Mouse (Mus musculus) embryonic facial prominence, embryonic 12.5 days (tissue): ENCODE measurements around the gene Gpa33. TPM values are rescaled to one million over a fixed set of nuclear protein-coding genes. Genes with fewer than 3 reads are reported as not detected.

Source experiments
- ATAC-seq: fragments of 200-750 bp; cut with Nextera tagmentation; 2 replicates; pipeline ENCODE4 v1.8.0; 2017; ENCODE audit not compliant: insufficient number of reproducible peaks, insufficient read depth, low FRiP score, low TSS enrichment
- H3K27ac ChIP-seq: fragments of 300-500 bp; sonication (generic); 2 replicates; pipeline ENCODE4 v1.5.1; 2016; ENCODE audit warnings: mild to moderate bottlenecking
- H3K27me3 ChIP-seq: fragments of 300-500 bp; sonication (generic); 2 replicates; pipeline ENCODE4 v1.6.1; 2016; ENCODE audit warnings: mild to moderate bottlenecking, moderate library complexity
- H3K36me3 ChIP-seq: fragments of 300-500 bp; sonication (generic); 2 replicates; pipeline ENCODE4 v1.6.1; 2016; ENCODE audit warnings: mild to moderate bottlenecking
- H3K4me1 ChIP-seq: fragments of 300-500 bp; sonication (generic); 2 replicates; pipeline ENCODE4 v1.6.1; 2016
- H3K4me2 ChIP-seq: fragments of 300-500 bp; sonication (generic); replicated peaks from 2 replicates; pipeline ENCODE4 v1.6.1; 2016; ENCODE audit warnings: mild to moderate bottlenecking, moderate library complexity
- H3K4me3 ChIP-seq: fragments of 300-500 bp; sonication (generic); 2 replicates; pipeline ENCODE4 v1.5.1; 2016; ENCODE audit warnings: mild to moderate bottlenecking
- H3K9ac ChIP-seq: fragments of 300-500 bp; sonication (generic); 2 replicates; pipeline ENCODE4 v1.6.1; 2016; ENCODE audit warnings: mild to moderate bottlenecking, moderate library complexity
- H3K9me3 ChIP-seq: fragments of 300-500 bp; sonication (generic); 2 replicates; pipeline ENCODE4 v1.6.1; 2016; ENCODE audit warnings: mild to moderate bottlenecking, moderate library complexity
- WGBS: fragments of 180-500 bp; shearing (Covaris S2); methylation state at CpG from one replicate; pipeline ENCODE4 v1.1.7; 2016; 5-methylcytosine and 5-hydroxymethylcytosine counted together
- polyA plus RNA-seq: library from polyadenylated mRNA; unstranded; fragments of >200 nt; fragmentation: Nextera tagmentation; extraction: Ambion mirVana; gene quantifications from 2 replicates; pipeline ENCODE4 v1.2.1, GENCODE M21; 2016

The Gpa33 gene
- polyA plus RNA-seq, 1 experiment from 2014 or later = 0.26 TPM

DNA sequence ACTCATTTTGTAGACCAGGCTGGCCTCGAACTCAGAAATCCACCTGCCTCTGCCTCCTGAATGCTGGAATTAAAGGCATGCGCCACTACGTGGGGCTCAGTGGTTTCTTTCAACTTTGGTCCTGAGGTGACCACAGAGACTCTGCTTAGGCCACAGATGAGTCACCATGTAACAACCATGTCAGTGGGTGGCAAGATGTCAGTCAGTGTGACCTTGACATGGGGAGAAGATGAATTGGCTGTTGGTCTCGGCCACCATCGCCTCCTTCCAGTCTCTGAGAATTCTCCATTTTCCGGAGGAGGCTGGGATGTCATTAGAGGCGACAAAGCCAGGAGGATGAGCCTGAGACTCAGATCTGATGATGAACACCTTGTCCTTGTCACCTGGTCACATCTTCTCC is 39.7 kb downstream of the Gpa33 start:
- Histone ChIP-seq H3K4me2 (no peak overlapping the region), H3K9me3 (no peaks in the 10 kb centered on the region), H3K27me3 (no peaks in the 10 kb centered on the region), H3K4me1 (no peaks in the 10 kb centered on the region), H3K9ac (no peak overlapping the region), H3K27ac (no peak overlapping the region), H3K36me3 (no peaks in the 10 kb centered on the region), H3K4me3 (no peak overlapping the region)
- WGBS = 87% methylated on average over 7 of the region's 7 CpGs
- no peak for ATAC-seq

- 93% methylated on average over 12 of the region's 12 CpGs for WGBS
- no peak for ATAC-seq
- Histone ChIP-seq H3K9me3 (no peaks in the 10 kb centered on the region), H3K27me3 (no peaks in the 10 kb centered on the region), H3K36me3 (no peaks in the 10 kb centered on the region), H3K4me3 (no peak overlapping the region), H3K9ac (no peak overlapping the region), H3K4me2 (no peak overlapping the region), H3K27ac (no peak overlapping the region), H3K4me1 (no peaks in the 10 kb centered on the region)
These were observed 40.8 kb downstream of the Gpa33 start for GRCm38 (mm10) chr1:166170852-166171251.

- Histone ChIP-seq H3K27me3 (no peaks in the 10 kb centered on the region), H3K4me1 (no peaks in the 10 kb centered on the region), H3K9ac (no peak overlapping the region), H3K27ac (no peak overlapping the region), H3K4me3 (no peak overlapping the region), H3K9me3 (no peaks in the 10 kb centered on the region), H3K4me2 (no peak overlapping the region), H3K36me3 (no peaks in the 10 kb centered on the region)
- 87% methylated on average over 3 of the region's 3 CpGs for WGBS
- no peak for ATAC-seq
These were observed 43.0 kb downstream of the Gpa33 start for GRCm38 (mm10) chr1:166172992-166173391.

- H3K4me3 ChIP-seq = no peak overlapping the region
- no peaks in the 10 kb centered on the region for H3K4me1 ChIP-seq
- H3K27ac ChIP-seq = no peak overlapping the region
- no peaks in the 10 kb centered on the region for H3K9me3 ChIP-seq
- 78% methylated on average over 9 of the region's 9 CpGs for WGBS
- H3K36me3 ChIP-seq = no peaks in the 10 kb centered on the region
- H3K4me2 ChIP-seq = no peak overlapping the region
- ATAC-seq = no peak
- H3K9ac ChIP-seq = no peak overlapping the region
- no peaks in the 10 kb centered on the region for H3K27me3 ChIP-seq
These were observed 43.6 kb downstream of the Gpa33 start for GRCm38 (mm10) chr1:166173621-166174020.

DNA sequence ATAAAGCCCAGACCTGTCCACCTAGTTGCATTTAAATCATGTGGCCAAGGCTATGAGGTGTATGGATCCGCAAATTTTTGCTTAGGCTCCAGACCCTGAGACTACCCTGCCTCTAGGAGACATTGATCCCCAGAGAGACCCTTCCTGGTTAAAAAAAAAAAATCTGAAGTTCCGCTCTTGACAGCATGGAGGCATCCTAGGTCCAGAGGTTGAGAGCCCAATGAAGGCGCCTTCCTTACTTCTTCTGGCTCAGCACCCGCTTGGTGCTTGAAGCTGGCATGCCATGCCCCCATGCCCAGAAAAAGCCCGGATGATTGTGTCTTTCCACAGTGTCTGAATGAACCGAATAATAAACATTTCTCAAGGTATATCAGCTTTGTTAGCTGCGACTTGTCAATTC is 51.5 kb downstream of the Gpa33 start:
- Histone ChIP-seq H3K4me2 (no peak overlapping the region), H3K9me3 (no peaks in the 10 kb centered on the region), H3K27me3 (no peaks in the 10 kb centered on the region), H3K27ac (no peak overlapping the region), H3K4me3 (no peak overlapping the region), H3K4me1 (no peaks in the 10 kb centered on the region), H3K36me3 (no peaks in the 10 kb centered on the region), H3K9ac (no peak overlapping the region)
- ATAC-seq = no peak
- 86% methylated on average over 7 of the region's 7 CpGs for WGBS

- Histone ChIP-seq H3K4me3 (no peak overlapping the region), H3K4me2 (no peak overlapping the region), H3K27ac (no peak overlapping the region), H3K27me3 (no peaks in the 10 kb centered on the region), H3K4me1 (no peaks in the 10 kb centered on the region), H3K9ac (no peak overlapping the region), H3K9me3 (no peaks in the 10 kb centered on the region), H3K36me3 (no peaks in the 10 kb centered on the region)
- ATAC-seq = no peak
- 77% methylated on average over 10 of the region's 10 CpGs for WGBS
These were observed 53.1 kb downstream of the Gpa33 start for GRCm38 (mm10) chr1:166182952-166183627.

DNA sequence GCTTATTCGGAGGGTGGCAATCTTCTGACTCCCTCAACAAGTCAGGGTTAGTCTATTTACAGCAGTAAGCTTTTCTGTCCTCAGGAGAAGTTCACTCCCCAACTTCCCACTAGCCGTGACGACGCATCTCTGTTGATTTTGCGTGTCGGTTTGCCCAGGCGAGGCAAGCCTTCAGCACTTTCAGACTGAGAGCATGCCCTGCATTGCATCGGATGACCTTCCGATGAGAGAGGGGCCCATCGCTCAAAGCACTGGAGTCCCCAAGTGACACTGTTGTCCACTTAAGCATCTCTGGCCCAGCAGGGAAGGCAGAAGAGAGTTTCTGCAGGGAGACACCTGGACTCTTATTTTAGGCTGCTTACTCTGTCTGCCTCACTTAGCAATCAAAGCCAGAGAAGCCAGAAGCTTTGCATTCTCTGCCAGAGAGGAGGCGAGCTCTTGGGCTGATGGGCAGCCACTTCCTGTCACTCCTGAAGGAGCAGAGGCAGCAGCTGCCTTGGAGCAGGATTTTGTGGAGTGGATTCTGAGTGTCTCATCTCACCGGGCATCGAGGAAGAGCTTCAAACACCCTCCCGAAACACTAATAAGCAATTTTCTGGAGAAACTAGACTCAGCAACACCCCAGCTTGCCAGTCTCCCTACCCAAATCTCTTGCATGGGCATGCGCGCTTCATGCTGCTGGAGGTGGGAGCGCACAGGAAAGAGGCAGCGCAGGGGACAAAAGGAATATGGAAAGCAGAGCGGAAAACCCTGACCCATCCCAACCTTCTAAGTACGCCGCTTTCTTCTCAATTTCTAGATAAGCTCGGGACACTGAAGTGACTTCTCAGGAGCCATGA is 54.6 kb downstream of the Gpa33 start:
- 80% methylated on average over 22 of the region's 22 CpGs for WGBS
- no peaks in the 10 kb centered on the region for H3K9me3 ChIP-seq
- no peak overlapping the region for H3K9ac ChIP-seq

GRCm38 (mm10) chr1:166185357-166185756 is 55.3 kb downstream of the Gpa33 start:
- Histone ChIP-seq H3K36me3 (no peaks in the 10 kb centered on the region), H3K9ac (no peak overlapping the region), H3K4me2 (no peak overlapping the region), H3K4me1 (no peaks in the 10 kb centered on the region), H3K4me3 (no peak overlapping the region), H3K27ac (no peak overlapping the region), H3K9me3 (no peaks in the 10 kb centered on the region), H3K27me3 (no peaks in the 10 kb centered on the region)
- no peak for ATAC-seq
- WGBS = 92% methylated on average over 5 of the region's 5 CpGs

More for the DNA sequence above, 54.6 kb downstream of the Gpa33 start:
- Histone ChIP-seq H3K4me2 (no peak overlapping the region), H3K4me1 (no peaks in the 10 kb centered on the region), H3K36me3 (no peaks in the 10 kb centered on the region), H3K27ac (no peak overlapping the region), H3K4me3 (no peak overlapping the region), H3K27me3 (no peaks in the 10 kb centered on the region)
- no peak for ATAC-seq

- Histone ChIP-seq H3K4me1 (no peaks in the 10 kb centered on the region), H3K9ac (no peak overlapping the region), H3K27me3 (no peaks in the 10 kb centered on the region), H3K27ac (no peak overlapping the region), H3K36me3 (no peaks in the 10 kb centered on the region), H3K4me3 (no peak overlapping the region), H3K4me2 (no peak overlapping the region), H3K9me3 (no peaks in the 10 kb centered on the region)
- no peak for ATAC-seq
- WGBS = 74% methylated on average over 4 of the region's 4 CpGs
These were observed 59.8 kb downstream of the Gpa33 start for GRCm38 (mm10) chr1:166189821-166190220.

DNA sequence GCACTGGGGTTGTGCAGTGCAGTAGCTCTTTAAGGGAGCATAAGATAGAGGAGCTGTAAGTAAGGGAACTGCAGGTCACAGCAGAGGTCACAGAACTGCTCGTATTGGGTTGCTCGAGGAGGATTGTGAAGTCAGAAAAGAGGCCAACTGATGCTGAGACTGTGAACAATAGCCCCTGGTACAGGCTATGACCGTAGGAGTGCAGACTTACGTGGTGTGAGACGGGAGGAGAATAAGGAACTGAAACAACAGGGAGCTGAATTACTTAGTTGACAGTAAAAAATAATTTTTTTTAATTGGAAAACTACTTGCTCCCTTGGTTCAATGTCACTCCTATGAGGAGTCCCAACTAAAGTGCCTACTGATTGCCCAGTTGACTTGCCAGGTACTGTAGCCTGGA is 74.1 kb downstream of the Gpa33 start:
- Histone ChIP-seq H3K9me3 (no peaks in the 10 kb centered on the region), H3K9ac (no peak overlapping the region), H3K36me3 (no peaks in the 10 kb centered on the region), H3K4me2 (no peak overlapping the region), H3K27ac (no peak overlapping the region), H3K4me3 (no peak overlapping the region), H3K27me3 (no peaks in the 10 kb centered on the region), H3K4me1 (no peaks in the 10 kb centered on the region)
- 29% methylated on average over 5 of the region's 5 CpGs for WGBS
- ATAC-seq = no peak

DNA sequence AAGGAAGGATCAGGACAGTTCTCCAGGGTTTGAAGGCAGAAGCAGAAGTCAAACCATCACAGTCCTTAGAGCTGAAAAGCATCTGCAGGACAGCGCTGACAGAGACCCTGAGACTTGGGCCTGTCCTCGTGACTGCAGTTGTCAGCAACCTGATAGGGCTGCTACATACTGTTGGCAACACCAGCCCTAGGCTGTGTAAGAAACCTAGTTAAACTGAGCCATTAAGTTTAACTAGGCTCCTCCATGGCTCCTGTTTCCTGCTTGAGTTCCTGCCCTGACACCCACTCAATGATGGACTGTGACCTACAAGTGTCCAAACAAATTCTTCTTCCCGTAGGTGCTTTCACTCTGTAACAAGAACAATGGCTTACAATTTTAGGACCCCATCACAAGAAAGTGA is 75.1 kb downstream of the Gpa33 start:
- Histone ChIP-seq H3K4me1 (no peaks in the 10 kb centered on the region), H3K27ac (no peak overlapping the region), H3K9ac (no peak overlapping the region), H3K4me3 (no peak overlapping the region), H3K27me3 (no peaks in the 10 kb centered on the region), H3K9me3 (no peaks in the 10 kb centered on the region), H3K36me3 (no peaks in the 10 kb centered on the region), H3K4me2 (no peak overlapping the region)
- 62% methylated on average over 3 of the region's 3 CpGs for WGBS
- ATAC-seq = no peak

- Histone ChIP-seq H3K9me3 (no peaks in the 10 kb centered on the region), H3K4me3 (no peak overlapping the region), H3K36me3 (no peaks in the 10 kb centered on the region), H3K4me1 (no peaks in the 10 kb centered on the region), H3K4me2 (no peak overlapping the region), H3K9ac (no peak overlapping the region), H3K27ac (no peak overlapping the region), H3K27me3 (no peaks in the 10 kb centered on the region)
- no peak for ATAC-seq
- WGBS = 83% methylated on average over 6 of the region's 6 CpGs
These were observed 79.3 kb downstream of the Gpa33 start for GRCm38 (mm10) chr1:166209371-166209770.
